8 mouse cellular contexts compared by ENCODE assay signal in the genomic region with DNA sequence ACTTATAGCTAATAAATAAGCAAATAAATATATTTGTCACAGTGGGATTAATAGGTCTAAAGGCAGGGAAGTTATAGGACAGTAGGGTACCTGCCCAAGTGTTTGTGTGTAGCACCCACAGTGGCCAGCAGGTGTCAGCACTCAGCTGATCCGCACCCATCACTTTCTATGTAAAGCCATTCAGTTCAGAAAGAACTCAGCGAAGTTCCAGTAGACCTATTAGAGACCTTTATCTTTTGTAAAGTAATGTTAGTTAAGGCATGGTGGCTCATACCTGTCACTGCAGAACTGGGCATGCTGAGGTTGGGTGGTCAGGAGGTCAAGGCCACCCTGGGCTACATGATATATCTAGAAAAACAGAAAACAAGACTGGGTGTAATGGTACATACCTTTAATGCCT. TPM values are rescaled to one million over a fixed set of nuclear protein-coding genes. Genes with fewer than 3 reads are reported as not detected.
A peak's percentile ranks its signal among the peaks of the same experiment; 100 is the strongest.
DNase-seq lines count a peak whose midpoint lies in the region; ATAC-seq and TF ChIP-seq lines count a peak whose summit lies in the region.

No protein-coding gene starts in this region.

- no peak for ATAC-seq in activated CD4-positive, CD25-positive, alpha-beta regulatory T cell, adult 4 months

- H3K27me3 ChIP-seq in ES-Bruce4 (ENCODE audit: control insufficient read depth, insufficient read depth, low read length, poor library complexity, severe bottlenecking): no peaks in the 10 kb centered on the region

- H3K4me1 ChIP-seq in ES-Bruce4 (ENCODE audit: control insufficient read depth, insufficient read depth, low read length): no peaks in the 10 kb centered on the region

- H3K9ac ChIP-seq in ES-Bruce4 (ENCODE audit: low read depth, poor library complexity, severe bottlenecking): no peak overlapping the region

- DNase-seq in adipocyte (ENCODE audit: low spot score): peak; percentile 76
- peak; percentile 65 for DNase-seq in embryo, embryonic 11 days
- DNase-seq in heart, postnatal 14 days: peak; percentile 72 to 80
- peak; percentile 45 to 84 for DNase-seq in kidney, postnatal 36 days
- DNase-seq in lung, postnatal 14 days: peak; percentile 72
- peak; percentile 65 for DNase-seq in retina, postnatal 1 day

- no peak overlapping the region for H3K27ac ChIP-seq in ES-Bruce4 (ENCODE audit: insufficient read depth, low read length)

- intact Hi-C loops in heart, postnatal 14 days (cut with DNase I): loop anchor here (5.0 kb wide), 1 partner anchor 42 kb away; no protein-coding TSS in a partner anchor

- H3K9me3 ChIP-seq in ES-Bruce4 (replicated peaks; ENCODE audit: control insufficient read depth, insufficient read depth, low read length, poor library complexity, severe bottlenecking): no peaks in the 10 kb centered on the region

- no peaks in the 10 kb centered on the region for H3K36me3 ChIP-seq in ES-Bruce4 (ENCODE audit: control insufficient read depth, insufficient read depth, low read length, poor library complexity, severe bottlenecking)

- H3K4me3 ChIP-seq in ES-Bruce4 (ENCODE audit: low read depth, low read length): no peak overlapping the region

- TF ChIP-seq EP300 in ES-Bruce4 (IDR thresholded peaks at IDR 0.05; ENCODE audit: insufficient read depth, low read depth, low read length): no peak

- peak; percentile 90 for TF ChIP-seq CTCF in ES-Bruce4 (IDR thresholded peaks at IDR 0.05; ENCODE audit: low read depth, low read length)

- no peak for TF ChIP-seq POLR2A in ES-Bruce4 (IDR thresholded peaks at IDR 0.05; ENCODE audit: insufficient read depth, low read length)

RNA-seq across cellular contexts. Expression of a gene that starts 12.4 kb away (rescaled TPM):
- 2.9 and 4.1 TPM in 2 replicates for polyA plus RNA-seq in ES-Bruce4 (2011; ENCODE audit: insufficient read depth, insufficient read length, low read depth, missing spikeins)
- total RNA-seq in heart, postnatal 14 days (2021): not detected
- not detected for polyA plus RNA-seq in activated CD4-positive, CD25-positive, alpha-beta regulatory T cell, adult 4 months (2017; shearing (Covaris generic))

RNA-seq across cellular contexts. Expression of a gene that starts 23.0 kb away (rescaled TPM):
- polyA plus RNA-seq in ES-Bruce4 (2011; ENCODE audit: insufficient read depth, insufficient read length, low read depth, missing spikeins): 11.5 and 12.3 TPM in 2 replicates
- 10 to 100 TPM; 18.6 to 20.0 TPM for total RNA-seq in heart, postnatal 14 days (2021)
- polyA plus RNA-seq in activated CD4-positive, CD25-positive, alpha-beta regulatory T cell, adult 4 months (2017; shearing (Covaris generic)): 10 to 100 TPM; 11.1 to 13.2 TPM

RNA-seq across cellular contexts. Expression of a gene that starts 31.5 kb away (rescaled TPM):
- polyA plus RNA-seq in ES-Bruce4 (2011; ENCODE audit: insufficient read depth, insufficient read length, low read depth, missing spikeins): 1.9 and 2.0 TPM in 2 replicates
- total RNA-seq in heart, postnatal 14 days (2021): under 1 TPM in 1 of 2 experiments, not detected in 1; 0.45 TPM
- polyA plus RNA-seq in activated CD4-positive, CD25-positive, alpha-beta regulatory T cell, adult 4 months (2017; shearing (Covaris generic)): 1 to 10 TPM in 1 of 2 experiments, not detected in 1; 1.1 TPM
